8 mouse cellular contexts compared by ENCODE assay signal in genomic region chr2:84727172-84727858, GRCm38 (mm10). TPM values are rescaled to one million over a fixed set of nuclear protein-coding genes. Genes with fewer than 3 reads are reported as not detected.
A peak's percentile ranks its signal among the peaks of the same experiment; 100 is the strongest.
DNase-seq lines count a peak whose midpoint lies in the region; ATAC-seq and TF ChIP-seq lines count a peak whose summit lies in the region.

Clp1 (minus strand) TSS chr2:84727350.

- ATAC-seq in embryonic facial prominence, embryonic 13.5 days (ENCODE audit: insufficient number of reproducible peaks, insufficient read depth, low FRiP score, low TSS enrichment, low read depth), result peak; percentile 95
- peak; percentile 95 for ATAC-seq in limb, embryonic 12.5 days (ENCODE audit: insufficient number of reproducible peaks, insufficient read depth, low FRiP score, low TSS enrichment, low read depth)
- peak; percentile 97 for ATAC-seq in midbrain, embryonic 15.5 days (replicated peaks)

- peak within 1 kb of the TSS; percentile 73 for H3K9ac ChIP-seq in embryonic facial prominence, embryonic 13.5 days
- peak within 1 kb of the TSS; percentile 63 for H3K9ac ChIP-seq in limb, embryonic 12.5 days (replicated peaks)
- peak within 1 kb of the TSS; percentile 57 for H3K9ac ChIP-seq in midbrain, embryonic 15.5 days

- H3K4me2 ChIP-seq in embryonic facial prominence, embryonic 13.5 days, result peak within 1 kb of the TSS; percentile 78
- peak within 1 kb of the TSS; percentile 92 for H3K4me2 ChIP-seq in limb, embryonic 12.5 days
- peak within 1 kb of the TSS; percentile 72 for H3K4me2 ChIP-seq in midbrain, embryonic 15.5 days

- peak; percentile 95 for DNase-seq in 3134 (ENCODE audit: extremely low read depth, insufficient read length, low spot score)
- peak; percentile 97 to 98 for DNase-seq in adrenal gland, postnatal 36 days
- DNase-seq in heart, adult 18-20 months, result peak; percentile 98 to 99
- DNase-seq in kidney, adult 2 months, result peak; percentile 99
- peak; percentile 94 to 96 for DNase-seq in spleen, adult 2 months (ENCODE audit: low read depth in 1 of 2, low spot score in 2 of 2)

- TF ChIP-seq POLR2A in kidney, adult 2 months (IDR thresholded peaks at IDR 0.05; ENCODE audit: low read depth, low read length), result peak; percentile 42
- TF ChIP-seq POLR2A in spleen, adult 2 months (IDR thresholded peaks at IDR 0.05; ENCODE audit: low read depth, low read length), result peak; percentile 67

- WGBS in embryonic facial prominence, embryonic 13.5 days, result under 1% methylated on average over 39 of the region's 39 CpGs
- under 1% methylated on average over 39 of the region's 39 CpGs for WGBS in kidney, adult 2 months
- WGBS in limb, embryonic 12.5 days, result under 1% methylated on average over 39 of the region's 39 CpGs
- under 1% methylated on average over 39 of the region's 39 CpGs for WGBS in midbrain, embryonic 15.5 days
- WGBS in spleen, adult 2 months, result under 1% methylated on average over 39 of the region's 39 CpGs

- H3K27ac ChIP-seq in embryonic facial prominence, embryonic 13.5 days, result peak within 1 kb of the TSS; percentile 84
- H3K27ac ChIP-seq in kidney, adult 2 months (ENCODE audit: insufficient read depth, low read depth, low read length), result peak within 1 kb of the TSS; percentile 92
- peak within 1 kb of the TSS; percentile 62; the same call in 1 of the 2 replicates for H3K27ac ChIP-seq in limb, embryonic 12.5 days
- H3K27ac ChIP-seq in midbrain, embryonic 15.5 days, result peak within 1 kb of the TSS; percentile 87
- H3K27ac ChIP-seq in spleen, adult 2 months (ENCODE audit: insufficient read depth, low read length), result peak within 1 kb of the TSS; percentile 96

- peaks cover 13% of the 10 kb centered on the region for H3K4me1 ChIP-seq in embryonic facial prominence, embryonic 13.5 days
- peaks cover 3% of the 10 kb centered on the region for H3K4me1 ChIP-seq in kidney, adult 2 months (ENCODE audit: control insufficient read depth, insufficient read depth, low read length)
- H3K4me1 ChIP-seq in limb, embryonic 12.5 days (replicated peaks), result peaks cover 7% of the 10 kb centered on the region
- H3K4me1 ChIP-seq in midbrain, embryonic 15.5 days, result peaks cover 29% of the 10 kb centered on the region
- peaks cover 7% of the 10 kb centered on the region for H3K4me1 ChIP-seq in spleen, adult 2 months (ENCODE audit: control insufficient read depth, insufficient read depth, insufficient read length)

- peak within 1 kb of the TSS; percentile 63 for H3K4me3 ChIP-seq in embryonic facial prominence, embryonic 13.5 days
- H3K4me3 ChIP-seq in kidney, adult 2 months (ENCODE audit: insufficient read depth, low read depth, low read length), result peak within 1 kb of the TSS; percentile 77
- H3K4me3 ChIP-seq in limb, embryonic 12.5 days (replicated peaks), result peak within 1 kb of the TSS; percentile 61
- peak within 1 kb of the TSS; percentile 58 for H3K4me3 ChIP-seq in midbrain, embryonic 15.5 days
- H3K4me3 ChIP-seq in spleen, adult 2 months (ENCODE audit: extremely low read depth, insufficient read depth, insufficient read length), result peak within 1 kb of the TSS; percentile 80

- H3K27me3 ChIP-seq in embryonic facial prominence, embryonic 13.5 days, result no peaks in the 10 kb centered on the region
- no peaks in the 10 kb centered on the region for H3K27me3 ChIP-seq in kidney, adult 2 months (replicated peaks; ENCODE audit: control insufficient read depth, insufficient read depth, low read length)
- H3K27me3 ChIP-seq in limb, embryonic 12.5 days, result no peaks in the 10 kb centered on the region
- H3K27me3 ChIP-seq in midbrain, embryonic 15.5 days (replicated peaks), result no peaks in the 10 kb centered on the region
- H3K27me3 ChIP-seq in spleen, adult 2 months (ENCODE audit: control insufficient read depth, insufficient read depth, low read length), result no peaks in the 10 kb centered on the region

- TF ChIP-seq CTCF in kidney, adult 2 months (conservative IDR thresholded peaks at IDR 0.05; ENCODE audit: insufficient read depth, insufficient read length, low read depth, low read length), result no peak
- TF ChIP-seq CTCF in spleen, adult 2 months (IDR thresholded peaks at IDR 0.05; ENCODE audit: extremely low read depth, insufficient read depth, insufficient read length, insufficient replicate concordance), result no peak

- peaks cover 22% of the 10 kb centered on the region for H3K36me3 ChIP-seq in embryonic facial prominence, embryonic 13.5 days
- peaks cover 3% of the 10 kb centered on the region for H3K36me3 ChIP-seq in kidney, adult 2 months (ENCODE audit: control insufficient read depth, insufficient read depth, low read length)
- H3K36me3 ChIP-seq in limb, embryonic 12.5 days, result peaks cover 30% of the 10 kb centered on the region
- peaks cover 10% of the 10 kb centered on the region; the same call in 1 of the 2 replicates for H3K36me3 ChIP-seq in midbrain, embryonic 15.5 days (replicated peaks)
- H3K36me3 ChIP-seq in spleen, adult 2 months (ENCODE audit: control insufficient read depth, insufficient read depth, low read length), result peaks cover 14% of the 10 kb centered on the region

- no peaks in the 10 kb centered on the region for H3K9me3 ChIP-seq in embryonic facial prominence, embryonic 13.5 days
- no peaks in the 10 kb centered on the region for H3K9me3 ChIP-seq in limb, embryonic 12.5 days
- no peaks in the 10 kb centered on the region for H3K9me3 ChIP-seq in midbrain, embryonic 15.5 days

RNA-seq across cellular contexts. Expression of gene Clp1, which starts in this region (rescaled TPM):
- total RNA-seq in adrenal gland, postnatal 36 days (2021), result 10 to 100 TPM; 13.5 to 16.4 TPM
- 32.7 and 39.0 TPM in 2 replicates for polyA plus RNA-seq in embryonic facial prominence, embryonic 13.5 days (2015; fragmentation: Nextera tagmentation; extraction: Ambion mirVana)
- 1 to 10 TPM; 4.3 to 4.4 TPM for total RNA-seq in heart, adult 18-20 months (2021)
- polyA plus RNA-seq in kidney, adult 2 months (2012; rRNA removed), result 9.3 and 11.1 TPM in 2 replicates
- polyA plus RNA-seq in limb, embryonic 12.5 days (2016; fragmentation: Nextera tagmentation; extraction: Ambion mirVana), result 42.8 and 47.1 TPM in 2 replicates
- polyA plus RNA-seq in midbrain, embryonic 15.5 days (2015; fragmentation: Nextera tagmentation; extraction: Ambion mirVana), result 24.4 and 25.2 TPM in 2 replicates
- polyA plus RNA-seq in spleen, adult 2 months (2012; rRNA removed), result 12.8 and 13.3 TPM in 2 replicates

Comparison
In these comparisons a context has a peak if more than half of its experiments do, and no peak if none do; other contexts are left out.
1. Peak in every context shown above with its lines: DNase-seq, ATAC-seq, H3K4me3 ChIP-seq and H3K27ac ChIP-seq.